Mouse (Mus musculus) brain, adult 10 weeks (tissue): ENCODE results near the gene Dmgdh. TPM values are rescaled to one million over a fixed set of nuclear protein-coding genes. Genes with fewer than 3 reads are reported as not detected.

ENCODE experiments used
- polyA plus RNA-seq: library from polyadenylated mRNA; stranded (reverse); fragments of 350-450 nt; fragmentation: Illumina TruSeq; extraction: RNeasy Lipid Tissue Mini Kit (QIAGEN cat#74804); gene quantifications from one replicate; pipeline ENCODE4 v1.2.3, GENCODE M21; 2015; ENCODE audit warnings: low read depth, low replicate concordance

Gene Dmgdh
- 0.48 TPM for polyA plus RNA-seq

GRCm38 (mm10) chr13:93674131-93674561 lies at the start of gene Dmgdh, which contains the start of gene Bhmt2:
Dmgdh (plus strand) TSS chr13:93674433.
Bhmt2 (minus strand) TSS chr13:93674302.

GRCm38 (mm10) chr13:93637282-93638245 lies 36.7 kb upstream of the Dmgdh start, which contains the start of gene Bhmt:
Bhmt (minus strand) TSS chr13:93637961.

GRCm38 (mm10) chr13:93771588-93772278 lies 97.5 kb downstream of the Dmgdh start, which contains the start of gene Arsb:
Arsb (plus strand) TSS chr13:93771630.

Other genes with a start within 250 kb of the Dmgdh start
- gene Jmy, start 174.6 kb upstream of the Dmgdh start, polyA plus RNA-seq: 15.1 TPM
- gene Bhmt, start 36.5 kb upstream of the Dmgdh start, polyA plus RNA-seq: 0.98 TPM
- 0.42 TPM for gene Bhmt2, start 131 bp upstream of the Dmgdh start, polyA plus RNA-seq
- gene Arsb, start 97.2 kb downstream of the Dmgdh start, polyA plus RNA-seq: 61.7 TPM